Mouse (Mus musculus): Measurements from ENCODE around the gene Mrps23.

Gene Mrps23

GRCm38 (mm10) chr11:88248636-88249035, 44.4 kb downstream of the Mrps23 start:
- peak; percentile 66 for DNase-seq (ENCODE audit: low read depth)

- peak; percentile 85 for DNase-seq (ENCODE audit: low read depth)
These were observed 46.4 kb downstream of the Mrps23 start for GRCm38 (mm10) chr11:88250568-88250967.

GRCm38 (mm10) chr11:88251295-88251694, 47.1 kb downstream of the Mrps23 start:
- no peak for DNase-seq (ENCODE audit: low read depth)

GRCm38 (mm10) chr11:88251972-88252766, 48.0 kb downstream of the Mrps23 start:
- peak; percentile 85 for DNase-seq (ENCODE audit: low read depth)

GRCm38 (mm10) chr11:88252767-88253513, 48.8 kb downstream of the Mrps23 start:
- no peak for DNase-seq (ENCODE audit: low read depth)

- no peak for DNase-seq (ENCODE audit: low read depth)
These were observed 49.5 kb downstream of the Mrps23 start for GRCm38 (mm10) chr11:88253514-88254167.

- DNase-seq (ENCODE audit: low read depth) = no peak
These were observed 53.5 kb downstream of the Mrps23 start for GRCm38 (mm10) chr11:88257700-88258099.

- peak; percentile 22 for DNase-seq (ENCODE audit: low read depth)
These were observed 54.0 kb downstream of the Mrps23 start for GRCm38 (mm10) chr11:88258212-88258611.

- no peak for DNase-seq (ENCODE audit: low read depth)
These were observed 56.3 kb downstream of the Mrps23 start for GRCm38 (mm10) chr11:88260463-88260862.

Measured in NIH3T3 (cell line).